Comparison of ENCODE assay signal across 19 mouse cellular contexts in the genomic region with DNA sequence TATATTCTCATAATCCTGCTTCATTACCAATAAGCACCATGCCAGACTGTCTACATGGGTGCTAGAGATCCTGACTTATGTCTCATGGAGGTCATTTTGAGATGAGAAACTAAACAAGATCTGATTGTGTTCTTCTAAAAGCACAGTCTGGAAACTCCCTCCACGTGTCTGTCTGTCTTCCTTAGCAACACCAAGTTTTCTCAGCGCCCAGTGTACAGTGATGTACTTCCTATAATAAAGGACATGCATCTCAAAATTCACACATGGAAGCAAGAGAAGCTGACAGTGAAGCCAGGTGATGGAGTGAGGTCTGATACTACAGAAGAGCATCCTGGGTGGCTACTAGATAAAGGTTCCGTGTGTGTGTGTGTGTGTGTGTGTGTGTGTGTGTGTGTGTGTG. TPM values are rescaled to one million over a fixed set of nuclear protein-coding genes. Genes with fewer than 3 reads are reported as not detected.
A peak's percentile ranks its signal among the peaks of the same experiment; 100 is the strongest.
DNase-seq lines count a peak whose midpoint lies in the region; ATAC-seq lines count a peak whose summit lies in the region.
"Had no signal": no experiment of that assay in that cellular context is flagged by ENCODE, and none has a peak within 500 bp of the region (broad histone marks: within the 10 kb centered on the region; RNA-seq: fewer than 3 reads in every experiment).

No protein-coding gene starts in this region.

- peak; percentile 58 for ATAC-seq in CD4-positive, CD25-positive, alpha-beta regulatory T cell, adult 4 months
- no peak for ATAC-seq in monocyte, adult 5-6 weeks (replicated peaks; ENCODE audit: insufficient number of reproducible peaks, low FRiP score, low TSS enrichment, poor library complexity, severe bottlenecking)
- ATAC-seq: forebrain, embryonic 14.5 days; forebrain, postnatal 0 days had no signal

- peak; percentile 14 for DNase-seq in thymus, postnatal 25 days
- no peak for DNase-seq in thymus, postnatal 0 days (ENCODE audit: low spot score)
- DNase-seq in induced T-regulatory cell, adult 2 months (ENCODE audit: low read depth), result peak; percentile 83
- DNase-seq in natural killer cell, adult 2 months (ENCODE audit: low spot score in 2 of 2), result peak; percentile 22 to 49
- no peak for DNase-seq in liver
- DNase-seq in ovary, postnatal 36 days (ENCODE audit: low spot score), result no peak
- DNase-seq: adrenal gland, postnatal 10 days; cerebellum, adult 11 months; cerebellum, adult 2 months; cerebellum, adult 9-11 months; cerebellum, postnatal 25 days; forebrain, postnatal 0 days; gastrocnemius, adult 2 months; gastrocnemius, postnatal 25 days; heart, adult 2 months; heart, postnatal 14 days had no signal

RNA-seq across cellular contexts. Expression of gene Prkcq, which starts 11.2 kb away (rescaled TPM):
- polyA plus RNA-seq in thymus, postnatal 0 days (2015; fragmentation: Nextera tagmentation; extraction: Ambion mirVana), result 54.6 and 63.1 TPM in 2 replicates
- polyA plus RNA-seq in CD4-positive, CD25-positive, alpha-beta regulatory T cell, adult 4 months (2017; shearing (Covaris generic)), result 100 to 1,000 TPM; 134 to 151 TPM
- total RNA-seq in monocyte, adult 5-6 weeks (2017), result 32.2 to 112 TPM (median 35.0 TPM) in 3 replicates

Comparison
In these comparisons a context has a peak if more than half of its experiments do, and no peak if none do; other contexts are left out.
1. DNase-seq: peak in thymus, postnatal 25 days (single experiment), induced T-regulatory cell, adult 2 months (single experiment) and natural killer cell, adult 2 months (2 of 2); none in thymus, postnatal 0 days (single experiment), liver (single experiment) and ovary, postnatal 36 days (single experiment).